Mouse (Mus musculus) myocyte (in vitro differentiated cells): Measurements from ENCODE around the gene Fam129b.

Experiments used
- E2F4 ChIP-seq: IDR thresholded peaks from one replicate; pipeline ENCODE4 v1.6.1; 2011; ENCODE audit warnings: mild to moderate bottlenecking, control low read depth, moderate library complexity; ENCODE audit not compliant: insufficient read depth
- MAX ChIP-seq: IDR thresholded peaks from one replicate; pipeline ENCODE4 v1.6.1; 2011; ENCODE audit warnings: low read depth, mild to moderate bottlenecking, control low read depth
- POLR2A ChIP-seq: IDR thresholded peaks from one replicate; pipeline ENCODE4 v1.6.1; 2011; ENCODE audit warnings: low read depth, mild to moderate bottlenecking, control low read depth, moderate library complexity; ENCODE audit not compliant: insufficient read length
- POLR2AphosphoS2 ChIP-seq: IDR thresholded peaks from one replicate; pipeline ENCODE4 v1.6.1; 2011; ENCODE audit warnings: low read depth, control low read depth; ENCODE audit not compliant: insufficient read length

GRCm38 (mm10) chr2:32828979-32829676 is 46.8 kb upstream of the Fam129b start:
- no peak for TF ChIP-seq MAX
- no peak for TF ChIP-seq POLR2AphosphoS2
- TF ChIP-seq POLR2A = no peak
- no peak for TF ChIP-seq E2F4
